29 mouse cellular contexts compared by ENCODE assay signal in the genomic region with DNA sequence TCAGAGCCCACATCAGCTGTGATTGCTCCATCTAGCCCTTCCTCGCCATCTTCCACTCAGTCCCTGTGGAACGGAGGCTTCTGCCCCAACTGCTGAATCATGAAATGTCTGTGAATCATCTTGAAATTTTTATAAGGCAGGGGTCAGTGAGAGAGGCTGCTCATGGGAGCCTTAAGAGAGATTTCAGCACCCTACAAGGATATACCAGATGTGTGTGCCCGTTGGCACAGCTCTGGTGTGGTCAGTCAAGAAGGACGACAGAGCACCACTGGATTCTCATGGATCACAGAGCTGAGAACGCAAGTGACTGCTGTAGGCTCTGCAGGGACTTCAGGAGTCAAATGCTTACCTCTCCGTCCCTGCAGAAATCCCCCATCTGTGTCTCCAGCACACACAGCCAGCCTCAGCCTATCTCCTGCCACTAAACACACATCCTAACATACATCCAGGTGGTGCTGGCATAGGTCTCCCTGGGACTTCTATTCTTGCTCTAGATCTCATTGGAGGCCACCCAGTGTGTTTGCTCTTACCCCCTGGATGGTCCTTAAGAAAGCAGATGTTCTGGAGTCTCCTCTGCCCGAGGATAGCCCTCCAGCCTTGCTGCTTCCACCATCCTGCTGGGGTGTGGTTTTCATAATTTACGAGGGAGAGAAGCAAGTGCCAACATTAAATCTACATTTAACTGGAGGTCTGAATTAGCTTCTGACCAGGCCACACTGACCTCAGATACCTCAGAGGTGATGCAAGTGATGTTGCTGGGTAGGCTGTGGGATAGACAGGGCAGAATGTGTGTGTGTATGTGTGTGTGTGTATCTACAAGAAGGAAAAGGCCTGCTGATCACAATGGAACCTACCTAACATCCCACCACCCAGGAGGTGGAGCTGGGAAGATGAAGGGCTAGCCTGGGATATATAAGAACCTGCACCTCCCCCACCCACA. TPM values are rescaled to one million over a fixed set of nuclear protein-coding genes. Genes with fewer than 3 reads are reported as not detected.
DNase-seq lines count a peak whose midpoint lies in the region; ATAC-seq and TF ChIP-seq lines count a peak whose summit lies in the region.
"Had no signal": no experiment of that assay in that cellular context is flagged by ENCODE, and none has a peak within 500 bp of the region (broad histone marks: within the 10 kb centered on the region; RNA-seq: fewer than 3 reads in every experiment).

No protein-coding gene starts in this region.

- H3K79me3 ChIP-seq in C2C12 (ENCODE audit: low read depth), result no peaks in the 10 kb centered on the region

- in situ Hi-C loops in Patski (cut with MboI; ENCODE audit: low pct_unique_long_range_greater_than_20kb), result no loop called here

- 80% methylated on average over 8 of the region's 8 CpGs for WGBS in lung, postnatal 0 days

- no peak for TF ChIP-seq CTCF in lung, postnatal 0 days (IDR thresholded peaks at IDR 0.05)
- no peak for TF ChIP-seq CTCF in C2C12 (IDR thresholded peaks at IDR 0.05; ENCODE audit: control insufficient read depth, insufficient read depth, insufficient read length)
- no peak for TF ChIP-seq CTCF in Patski (IDR thresholded peaks at IDR 0.05)
- no peak for TF ChIP-seq CTCF in embryonic fibroblast, embryonic 13.5 days (IDR thresholded peaks at IDR 0.05; ENCODE audit: borderline replicate concordance, insufficient read depth, low read length)

- H3K9me3 ChIP-seq in lung, postnatal 0 days (ENCODE audit: low read length), result no peaks in the 10 kb centered on the region
- H3K9me3 ChIP-seq: embryonic facial prominence, embryonic 15.5 days; forebrain, embryonic 10.5 days; forebrain, embryonic 13.5 days; heart, embryonic 10.5 days; hindbrain, embryonic 15.5 days had no signal

- H3K9ac ChIP-seq in lung, postnatal 0 days (replicated peaks; ENCODE audit: low read depth), result no peak overlapping the region
- H3K9ac ChIP-seq: embryonic facial prominence, embryonic 12.5 days; embryonic facial prominence, embryonic 15.5 days; forebrain, embryonic 13.5 days; heart, embryonic 13.5 days; hindbrain, embryonic 12.5 days; hindbrain, embryonic 15.5 days had no signal

- POLR2A ChIA-PET in Patski (lab: Charles Lee), result no interaction called here

- no peak overlapping the region for H3K4me3 ChIP-seq in lung, postnatal 0 days (ENCODE audit: low read depth, low read length)
- no peak overlapping the region for H3K4me3 ChIP-seq in C2C12 (ENCODE audit: insufficient read depth, poor library complexity, severe bottlenecking)
- H3K4me3 ChIP-seq in embryonic fibroblast, embryonic 13.5 days (ENCODE audit: insufficient read depth, low read length), result no peak overlapping the region
- H3K4me3 ChIP-seq: embryonic facial prominence, embryonic 12.5 days; embryonic facial prominence, embryonic 15.5 days; erythroblast, embryonic 14.5 days; forebrain, embryonic 10.5 days; forebrain, embryonic 13.5 days; heart, adult 2 months; heart, embryonic 10.5 days; heart, embryonic 13.5 days; hindbrain, embryonic 12.5 days; hindbrain, embryonic 15.5 days had no signal

- no peaks in the 10 kb centered on the region for H3K36me3 ChIP-seq in lung, postnatal 0 days (ENCODE audit: insufficient read depth, low read length)
- no peaks in the 10 kb centered on the region for H3K36me3 ChIP-seq in C2C12 (ENCODE audit: control insufficient read depth, insufficient read depth)
- H3K36me3 ChIP-seq: embryonic facial prominence, embryonic 12.5 days; embryonic facial prominence, embryonic 15.5 days; G1E; heart, embryonic 10.5 days; heart, embryonic 13.5 days; hindbrain, embryonic 12.5 days; hindbrain, embryonic 15.5 days had no signal

- H3K79me2 ChIP-seq in C2C12 (ENCODE audit: control insufficient read depth, insufficient read depth), result no peaks in the 10 kb centered on the region

- CTCF ChIA-PET in Patski (lab: Charles Lee), result interaction anchor here (1.2 to 1.4 kb wide), 2 partner anchors 18 to 91 kb away, joined by 3 read pairs; no protein-coding TSS in a partner anchor

- no peak overlapping the region for H3K4me2 ChIP-seq in lung, postnatal 0 days (replicated peaks; ENCODE audit: low read depth, low read length)
- H3K4me2 ChIP-seq: embryonic facial prominence, embryonic 12.5 days; embryonic facial prominence, embryonic 15.5 days; forebrain, embryonic 13.5 days; heart, embryonic 13.5 days; hindbrain, embryonic 12.5 days; hindbrain, embryonic 15.5 days had no signal

- TF ChIP-seq POLR2A in embryonic fibroblast, embryonic 13.5 days (IDR thresholded peaks at IDR 0.05; ENCODE audit: low read depth, low read length), result no peak

- no peak for DNase-seq in lung, postnatal 0 days (ENCODE audit: low spot score)
- no peak for DNase-seq in lung, postnatal 36 days
- no peak for DNase-seq in Patski (ENCODE audit: low read depth, low spot score)
- DNase-seq in thymus, postnatal 10 days (ENCODE audit: low spot score in 2 of 2), result no peak
- no peak for DNase-seq in cerebellum, adult 11 months
- no peak for DNase-seq in adrenal gland, adult 18-20 months (ENCODE audit: low spot score in 2 of 2)
- DNase-seq: adrenal gland, adult 2 months; adrenal gland, postnatal 14 days; cerebellum, adult 18-20 months; cerebellum, adult 9-11 months; cerebellum, postnatal 25 days; heart, postnatal 14 days had no signal

- no peak overlapping the region for H3ac ChIP-seq in C2C12 (ENCODE audit: control insufficient read depth, insufficient read length, low read depth)

- TF ChIP-seq EP300 in lung, postnatal 0 days (IDR thresholded peaks at IDR 0.05), result no peak

- no peaks in the 10 kb centered on the region for H3K27me3 ChIP-seq in lung, postnatal 0 days (replicated peaks; ENCODE audit: insufficient read depth, low read length)
- H3K27me3 ChIP-seq in C2C12 (ENCODE audit: control insufficient read depth, insufficient read depth, insufficient read length), result no peaks in the 10 kb centered on the region
- no peaks in the 10 kb centered on the region for H3K27me3 ChIP-seq in Patski
- H3K27me3 ChIP-seq: CH12.LX; embryonic facial prominence, embryonic 12.5 days; embryonic facial prominence, embryonic 15.5 days; forebrain, embryonic 13.5 days; hindbrain, embryonic 12.5 days; hindbrain, embryonic 15.5 days had no signal

- ATAC-seq in lung, postnatal 0 days, result 0 out of 2 replicates have a peak, but pooled peaks have one; percentile 8
- peak; percentile 35 for ATAC-seq in Patski
- ATAC-seq: activated CD4-positive, CD25-positive, alpha-beta regulatory T cell, adult 4 months; forebrain, embryonic 13.5 days; forebrain, embryonic 16.5 days had no signal

- H3K27ac ChIP-seq in lung, postnatal 0 days (ENCODE audit: low read length), result no peak overlapping the region
- peak overlapping the region; percentile 30 for H3K27ac ChIP-seq in embryonic fibroblast, embryonic 13.5 days (ENCODE audit: insufficient read depth, low read length)
- H3K27ac ChIP-seq: embryonic facial prominence, embryonic 12.5 days; embryonic facial prominence, embryonic 15.5 days; forebrain, embryonic 10.5 days; forebrain, embryonic 13.5 days; heart, adult 2 months; heart, embryonic 10.5 days; heart, embryonic 13.5 days; hindbrain, embryonic 12.5 days; hindbrain, embryonic 15.5 days had no signal

- H3K4me1 ChIP-seq in lung, postnatal 0 days (ENCODE audit: insufficient read depth, low read depth, low read length), result no peaks in the 10 kb centered on the region
- H3K4me1 ChIP-seq in embryonic fibroblast, embryonic 13.5 days (ENCODE audit: control insufficient read depth, insufficient read depth, low read length), result no peaks in the 10 kb centered on the region
- H3K4me1 ChIP-seq: embryonic facial prominence, embryonic 12.5 days; heart, embryonic 10.5 days; heart, embryonic 13.5 days; hindbrain, embryonic 12.5 days; hindbrain, embryonic 15.5 days had no signal

TF ChIP-seq in C2C12, 6 proteins besides CTCF, POLR2A, EP300 and RAD21:
- TF ChIP-seq CEBPB (IDR thresholded peaks at IDR 0.05; ENCODE audit: low read depth), result peak; percentile 79
- no peak for TF ChIP-seq MYOD1 (IDR thresholded peaks at IDR 0.05; ENCODE audit: control insufficient read depth, insufficient read length, low read depth)
- TF ChIP-seq FOSL1 (IDR thresholded peaks at IDR 0.05; ENCODE audit: insufficient read depth, low read length, poor library complexity, severe bottlenecking), result no peak
- no peak for TF ChIP-seq MAX (IDR thresholded peaks at IDR 0.05)

RNA-seq across cellular contexts. Expression of gene Galnt12, which starts 38.7 kb away (rescaled TPM):
- 2.9 and 3.2 TPM in 2 replicates for polyA plus RNA-seq in lung, postnatal 0 days (2015; fragmentation: Nextera tagmentation; extraction: Ambion mirVana)
- 0.01 TPM for polyA plus RNA-seq in C2C12 (2012; fragmentation: generic; extraction: Trizol)
- polyA plus RNA-seq in Patski (2021), result 5.2 TPM
- polyA plus RNA-seq in embryonic fibroblast, embryonic 13.5 days (2011; ENCODE audit: insufficient read length, low read depth, missing spikeins), result 1.3 and 2.4 TPM in 2 replicates
- total RNA-seq in adrenal gland, adult 18-20 months (2021), result 1 to 10 TPM in 1 of 2 experiments, under 1 TPM in 1; 0.73 to 1.1 TPM
- total RNA-seq: G1E; gastrocnemius, adult 18-20 months had no signal
- polyA plus RNA-seq: erythroblast, embryonic 14.5 days; G1E had no signal
